Mouse (Mus musculus) thymus, postnatal 25 days (tissue): ENCODE measurements around the gene Gpd1.

Experiments used
- DNase-seq: peaks from one replicate; pipeline ENCODE4 v3.0.0; 2022

The Gpd1 gene

GRCm38 (mm10) chr15:99772925-99773324 lies 55.6 kb downstream of the Gpd1 start:
- no peak for DNase-seq
